Mouse (Mus musculus) hindbrain, postnatal 0 days (tissue): Measurements from ENCODE around the gene Plcb4. TPM values are rescaled to one million over a fixed set of nuclear protein-coding genes. Genes with fewer than 3 reads are reported as not detected.

Experiments
- ATAC-seq: fragments of 200-750 bp; cut with Nextera tagmentation; 2 replicates; pipeline ENCODE4 v1.8.0; 2017; ENCODE audit warnings: mild to moderate bottlenecking, moderate TSS enrichment, moderate library complexity
- DNase-seq: peaks from one replicate; pipeline ENCODE4 v3.0.0-alpha.2; 2015; ENCODE audit warnings: low spot score
- H3K27ac ChIP-seq: fragments of 300-500 bp; sonication (generic); 2 replicates; pipeline ENCODE4 v1.5.1; 2014; ENCODE audit warnings: mild to moderate bottlenecking
- H3K27me3 ChIP-seq: fragments of 300-500 bp; sonication (generic); 2 replicates; pipeline ENCODE4 v1.6.1; 2014; ENCODE audit warnings: low read length, mixed read lengths; ENCODE audit not compliant: insufficient read depth
- H3K36me3 ChIP-seq: fragments of 300-500 bp; sonication (generic); 2 replicates; pipeline ENCODE4 v1.6.1; 2014; ENCODE audit warnings: low read length, mixed read lengths; ENCODE audit not compliant: insufficient read depth
- H3K4me1 ChIP-seq: fragments of 300-500 bp; sonication (generic); 2 replicates; pipeline ENCODE4 v1.6.1; 2014; ENCODE audit warnings: antibody characterized with exemption, low read length, mixed read lengths; ENCODE audit not compliant: insufficient read depth
- H3K4me2 ChIP-seq: fragments of 300-500 bp; sonication (generic); 2 replicates; pipeline ENCODE4 v1.6.1; 2014; ENCODE audit warnings: low read depth, mild to moderate bottlenecking, low read length, moderate library complexity, mixed read lengths
- H3K4me3 ChIP-seq: fragments of 300-500 bp; sonication (generic); 2 replicates; pipeline ENCODE4 v1.5.1; 2014; ENCODE audit warnings: low read length
- H3K9ac ChIP-seq: fragments of 300-500 bp; sonication (generic); replicated peaks from 2 replicates; pipeline ENCODE4 v1.6.1; 2014; ENCODE audit warnings: mild to moderate bottlenecking, low read length, moderate library complexity, mixed read lengths
- H3K9me3 ChIP-seq: fragments of 300-500 bp; sonication (generic); 2 replicates; pipeline ENCODE4 v1.6.1; 2016; ENCODE audit warnings: low read length, mixed read lengths
- CTCF ChIP-seq: IDR thresholded peaks from 2 replicates; pipeline ENCODE4 v1.5.1; 2016; ENCODE audit warnings: antibody characterized with exemption, control low read depth, low read depth
- whole genome bisulfite sequencing: fragments of 180-500 bp; shearing (Covaris S2); extraction: QIAGEN DNeasy Blood & Tissue Kit; methylation state at CpG from one replicate; pipeline ENCODE4 v1.1.7; 2014; 5-methylcytosine and 5-hydroxymethylcytosine counted together
- polyA plus RNA-seq: library from polyadenylated mRNA; unstranded; fragments of >200 nt; fragmentation: Nextera tagmentation; extraction: Ambion mirVana; gene quantifications from 2 replicates; pipeline ENCODE4 v1.2.1, GENCODE M21; 2015
- total RNA-seq: library from RNA; depleted of rRNA; stranded (reverse); fragments of >200 nt; gene quantifications from 2 replicates; pipeline ENCODE4 v1.2.3, GENCODE M21; 2014; rRNA removed

Plcb4 gene
- 46.9 and 74.3 TPM in 2 replicates for total RNA-seq
- polyA plus RNA-seq: 43.0 and 46.6 TPM in 2 replicates

GRCm38 (mm10) chr2:135658486-135659390 lies at the start of gene Plcb4:
TSS of gene Plcb4 (plus strand) at chr2:135659011.
- ATAC-seq (peak; percentile 92), DNase-seq (peak; percentile 90)
- TF ChIP-seq CTCF: no peak
- Histone ChIP-seq H3K4me3 (peak within 1 kb of the TSS; percentile 84), H3K4me1 (no peaks in the 10 kb centered on the region), H3K27me3 (no peaks in the 10 kb centered on the region), H3K36me3 (no peaks in the 10 kb centered on the region), H3K4me2 (peak within 1 kb of the TSS; percentile 76), H3K9ac (peak within 1 kb of the TSS; percentile 93), H3K27ac (peak within 1 kb of the TSS; percentile 98), H3K9me3 (no peaks in the 10 kb centered on the region)
- under 1% methylated on average over 67 of the region's 71 CpGs for whole genome bisulfite sequencing

- no peak for TF ChIP-seq CTCF
- Histone ChIP-seq H3K4me1 (peaks cover 4% of the 10 kb centered on the region; the same call in 1 of the 2 replicates), H3K9me3 (no peaks in the 10 kb centered on the region), H3K9ac (no peak overlapping the region), H3K4me3 (no peak overlapping the region), H3K27me3 (no peaks in the 10 kb centered on the region), H3K36me3 (no peaks in the 10 kb centered on the region), H3K4me2 (no peak overlapping the region), H3K27ac (no peak overlapping the region)
- 16% methylated on average over 4 of the region's 4 CpGs for WGBS
- no peak for DNase-seq
- no peak for ATAC-seq
These were observed 44.1 kb upstream of the Plcb4 start for GRCm38 (mm10) chr2:135614651-135615261.

DNA sequence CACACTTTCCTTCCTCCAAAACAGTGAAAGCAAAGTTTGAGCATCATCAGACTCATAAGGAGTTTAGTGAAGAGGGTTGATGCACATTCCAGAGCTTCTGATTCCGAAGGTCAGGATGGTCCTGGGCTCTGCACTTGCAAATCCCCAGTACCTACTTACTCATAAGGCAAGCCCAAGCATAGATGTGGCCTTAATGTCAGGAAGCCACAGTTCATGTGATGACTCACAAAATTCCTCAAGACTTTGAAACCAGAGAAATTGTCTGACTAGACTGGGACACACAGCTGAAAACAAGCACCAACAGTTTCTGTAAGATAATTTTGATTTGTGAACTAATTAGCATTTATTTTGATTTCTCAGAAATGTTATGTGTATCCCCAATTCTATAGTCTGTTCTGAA lies 42.7 kb upstream of the Plcb4 start:
- Histone ChIP-seq H3K4me3 (no peak overlapping the region), H3K27me3 (no peaks in the 10 kb centered on the region), H3K9ac (no peak overlapping the region), H3K4me1 (peaks cover 6% of the 10 kb centered on the region; the same call in 1 of the 2 replicates), H3K27ac (no peak overlapping the region), H3K4me2 (no peak overlapping the region), H3K36me3 (no peaks in the 10 kb centered on the region), H3K9me3 (no peaks in the 10 kb centered on the region)
- WGBS: 81% methylated on average over 1 of the region's 1 CpGs
- TF ChIP-seq CTCF: no peak
- ATAC-seq: no peak
- no peak for DNase-seq

- Histone ChIP-seq H3K4me2 (no peak overlapping the region), H3K27ac (no peak overlapping the region), H3K36me3 (no peaks in the 10 kb centered on the region), H3K27me3 (no peaks in the 10 kb centered on the region), H3K4me1 (peaks cover 6% of the 10 kb centered on the region; the same call in 1 of the 2 replicates), H3K9ac (no peak overlapping the region), H3K4me3 (no peak overlapping the region), H3K9me3 (no peaks in the 10 kb centered on the region)
- TF ChIP-seq CTCF: no peak
- DNase-seq (no peak), ATAC-seq (no peak)
These were observed 40.3 kb upstream of the Plcb4 start for GRCm38 (mm10) chr2:135618551-135618950.

DNA sequence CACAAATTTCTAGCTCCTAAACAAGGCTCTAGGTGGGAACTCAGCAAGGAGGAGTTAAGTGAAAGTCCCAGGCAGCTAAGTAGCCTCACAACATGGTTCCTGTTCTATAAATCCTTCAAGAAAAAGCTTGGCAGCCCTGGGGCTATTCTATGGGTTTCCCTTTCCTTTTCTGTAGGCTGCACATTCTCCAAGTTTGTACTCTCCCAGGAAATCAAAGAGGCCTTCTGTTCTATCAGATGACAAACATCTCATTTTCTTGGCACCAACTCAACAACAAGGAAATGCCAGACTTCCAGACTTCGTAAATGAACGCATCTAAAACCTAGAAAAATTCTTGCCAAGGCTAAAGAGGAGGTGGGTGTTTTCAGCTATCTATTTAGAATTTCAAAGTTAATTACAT lies 38.9 kb upstream of the Plcb4 start:
- ATAC-seq (no peak), DNase-seq (peak; percentile 27)
- Histone ChIP-seq H3K4me1 (peaks cover 6% of the 10 kb centered on the region; the same call in 1 of the 2 replicates), H3K9me3 (no peaks in the 10 kb centered on the region), H3K4me2 (no peak overlapping the region), H3K27me3 (no peaks in the 10 kb centered on the region), H3K27ac (no peak overlapping the region), H3K36me3 (no peaks in the 10 kb centered on the region), H3K4me3 (no peak overlapping the region), H3K9ac (no peak overlapping the region)
- WGBS: 28% methylated on average over 2 of the region's 2 CpGs
- no peak for TF ChIP-seq CTCF

GRCm38 (mm10) chr2:135627821-135628220 lies 31.0 kb upstream of the Plcb4 start:
- DNase-seq: no peak
- H3K9ac ChIP-seq: no peak overlapping the region
- no peak overlapping the region for H3K4me2 ChIP-seq
- no peak for ATAC-seq
- no peaks in the 10 kb centered on the region for H3K4me1 ChIP-seq
- TF ChIP-seq CTCF: no peak
- H3K9me3 ChIP-seq: no peaks in the 10 kb centered on the region
- 72% methylated on average over 2 of the region's 2 CpGs for WGBS
- no peak overlapping the region for H3K4me3 ChIP-seq
- H3K27me3 ChIP-seq: no peaks in the 10 kb centered on the region
- no peak overlapping the region for H3K27ac ChIP-seq
- H3K36me3 ChIP-seq: no peaks in the 10 kb centered on the region
